Mouse (Mus musculus) heart, adult 2 months (tissue): Measurements from ENCODE around the gene D630045J12Rik.

Experiments
- CTCF ChIP-seq: fragments of 200-600 bp; IDR thresholded peaks from 2 replicates; pipeline ENCODE4 v1.8.1; 2022; ENCODE audit warnings: antibody characterized with exemption, mild to moderate bottlenecking, moderate library complexity
- EP300 ChIP-seq: fragments of 200-500 bp; IDR thresholded peaks from 2 replicates; pipeline ENCODE4 v1.6.1; 2011; ENCODE audit warnings: low read depth, low read length, control low read depth; ENCODE audit not compliant: insufficient read depth

DNA sequence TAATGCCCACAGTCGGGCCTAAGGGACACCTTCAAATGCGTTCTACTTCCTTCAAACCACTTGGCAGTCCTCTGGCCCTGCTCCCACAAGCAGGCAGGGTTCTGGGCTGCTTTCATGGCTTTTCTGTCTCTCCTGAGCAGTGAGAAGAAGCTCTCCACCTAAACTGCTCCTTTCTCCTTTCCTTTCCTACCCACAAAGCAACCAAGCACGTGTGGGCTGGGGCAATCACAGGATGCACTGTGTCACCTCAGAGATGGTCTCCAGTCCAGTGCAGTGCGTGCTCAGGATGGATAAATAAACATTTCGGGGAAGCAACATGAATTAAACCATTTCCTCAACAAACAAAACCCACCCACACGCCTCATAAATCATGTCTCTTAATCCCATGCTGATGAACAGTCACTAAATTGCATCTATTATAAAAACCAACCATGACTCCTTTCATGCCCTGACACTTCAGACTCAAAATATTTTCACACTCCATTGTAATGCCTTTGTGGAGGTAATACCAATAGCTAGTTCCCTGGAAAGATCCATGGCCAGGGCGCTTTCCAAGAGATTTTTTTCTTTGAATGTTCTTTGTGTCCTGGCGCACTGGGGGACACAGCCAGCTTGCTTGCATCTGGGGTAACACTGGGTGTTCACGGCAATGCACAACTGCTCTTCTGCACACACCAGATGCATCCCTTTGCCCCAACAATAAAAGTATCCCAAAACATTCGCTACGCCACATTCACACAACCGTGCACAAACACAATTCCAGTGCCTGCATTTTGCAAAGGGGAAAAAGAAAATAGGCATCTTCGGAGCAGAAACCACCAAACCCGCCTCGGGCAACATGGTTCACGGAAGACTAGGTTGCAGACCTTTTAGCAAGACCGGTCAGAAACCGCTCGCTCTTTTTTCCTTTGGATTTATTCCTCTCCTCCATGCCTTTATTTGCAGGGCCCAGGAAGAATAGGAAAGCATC, 758 bp downstream of the D630045J12Rik start:
- TF ChIP-seq EP300 (no peak), CTCF (no peak)
